Mouse (Mus musculus) layer of hippocampus, postnatal 10 days (tissue): Measurements from ENCODE around the gene Gpam. TPM values are rescaled to one million over a fixed set of nuclear protein-coding genes. Genes with fewer than 3 reads are reported as not detected.
"Not testable (repeated sequence)": the region's sequence is repeated elsewhere in the genome, so short reads cannot be mapped to it uniquely, and the experiment has no call there.

Experiments
- DNase-seq, 2 experiments: peaks; one replicate each; pipeline ENCODE4 v3.0.0; 2021; ENCODE audit warnings: low spot score in 2 of 2
- long read RNA-seq: library from polyadenylated mRNA; stranded (forward); transcript quantifications from one replicate; pipeline ENCODE4 v2.0.0, GENCODE M21; 2023
- total RNA-seq, 2 experiments: library from RNA; stranded (reverse); gene quantifications; 2 replicates each; pipeline ENCODE4 v1.2.3; 2021

Gpam gene
- 10 to 100 TPM; 73.0 to 76.0 TPM for total RNA-seq
- long read RNA-seq, partial matches to known transcripts, result 10 of 30 reads
- long read RNA-seq, other reads (novel, unspliced or antisense), result 16 of 30 reads

DNA sequence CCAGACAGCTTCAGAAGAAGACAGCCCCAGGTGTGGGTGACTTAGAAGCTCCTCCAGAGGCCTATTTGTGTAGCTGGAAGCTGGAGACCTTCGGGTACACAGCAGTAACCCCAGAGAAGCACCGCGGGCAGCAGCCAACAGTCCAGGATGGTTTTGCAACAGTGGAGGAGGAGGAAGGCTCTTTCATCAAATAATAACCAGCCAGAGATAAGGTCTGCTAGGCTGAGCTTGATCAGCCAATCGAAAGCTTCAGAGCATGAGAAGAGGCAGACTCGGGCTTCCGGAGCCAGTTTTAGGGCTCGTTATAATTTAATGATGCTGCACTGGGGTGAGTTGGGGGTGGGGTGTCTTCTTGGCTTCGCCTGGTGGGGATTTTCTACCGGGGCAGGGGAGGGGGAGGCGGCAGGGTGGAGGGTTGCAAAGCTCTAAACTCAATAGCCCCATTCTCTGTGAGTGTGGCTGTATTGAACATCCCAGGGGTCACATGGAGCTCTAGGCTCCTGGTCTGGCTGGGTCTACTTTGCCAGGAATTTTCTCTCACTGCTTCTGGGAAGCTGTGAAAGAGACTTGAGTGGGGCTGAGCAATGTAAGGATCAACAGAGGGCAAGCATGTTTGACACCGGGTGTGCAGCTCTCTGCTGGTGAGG is at the start of gene Gpam:
TSS of gene Gpam (minus strand) at position 167 of the 647 bp plus-strand sequence.
- peak in 1 of 2 experiments; percentile 15 for DNase-seq

DNA sequence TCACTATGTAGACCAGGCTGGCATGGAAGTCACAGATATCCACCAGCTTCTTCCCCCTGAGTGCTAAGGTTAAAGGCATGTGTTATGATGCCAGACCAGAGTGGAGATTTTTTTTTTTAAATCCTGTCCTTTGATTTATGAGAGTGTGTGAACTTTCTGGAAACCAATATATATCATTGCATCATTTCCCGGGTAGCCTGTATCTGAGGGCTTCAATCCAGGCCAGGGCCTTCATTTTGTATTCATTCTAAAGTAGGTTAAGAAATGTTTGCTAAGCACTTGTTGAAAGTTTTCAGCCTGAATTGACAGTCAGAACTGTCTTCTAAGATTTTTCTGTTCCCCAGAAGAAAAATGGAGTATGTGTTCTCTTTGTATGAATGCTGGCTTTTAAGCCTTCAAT is 44.5 kb upstream of the Gpam start:
- no peak for DNase-seq

DNA sequence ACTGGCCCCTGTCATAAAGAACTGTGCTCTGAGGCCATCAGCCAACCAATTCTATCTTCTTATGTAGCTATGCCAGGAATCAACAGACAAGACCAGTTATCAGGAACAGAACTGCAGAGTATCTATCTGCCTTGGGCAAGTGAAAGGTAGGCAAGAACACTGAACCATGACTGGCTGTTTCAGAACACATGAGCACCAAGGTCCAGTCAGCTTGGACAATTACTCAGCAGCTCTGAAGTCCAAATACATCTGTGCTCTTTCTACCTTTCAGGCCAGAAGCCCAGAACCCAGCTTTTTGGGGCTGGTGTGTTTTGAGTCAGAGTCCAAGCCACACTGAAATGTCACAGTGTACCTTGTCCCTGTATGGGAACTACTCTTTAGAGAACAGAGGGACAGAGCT is 43.4 kb upstream of the Gpam start:
- no peak for DNase-seq

DNA sequence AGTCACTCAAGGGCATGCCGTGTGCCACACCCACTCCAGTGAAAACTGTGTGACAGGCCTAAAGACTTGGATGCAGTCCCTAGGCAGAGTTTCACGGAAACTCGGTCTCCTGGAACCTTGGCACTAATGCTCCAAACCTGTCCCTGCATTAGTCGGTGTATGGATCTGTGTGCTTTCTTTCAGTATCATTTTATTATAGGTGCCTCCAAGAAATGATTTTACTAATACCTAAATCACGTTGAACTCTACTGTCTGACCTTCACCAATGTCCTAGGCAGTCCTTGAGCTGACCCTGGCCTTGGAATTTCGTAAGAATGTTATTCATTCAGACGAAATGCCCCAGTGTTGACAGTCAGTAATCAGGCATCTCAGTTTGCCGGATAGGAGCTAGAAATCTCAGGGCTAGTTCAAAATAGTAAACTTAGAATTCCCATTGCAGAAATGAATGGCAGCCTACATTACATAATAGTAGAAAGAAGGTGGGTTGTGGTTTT is 42.2 kb upstream of the Gpam start:
- not testable (repeated sequence) for DNase-seq

DNA sequence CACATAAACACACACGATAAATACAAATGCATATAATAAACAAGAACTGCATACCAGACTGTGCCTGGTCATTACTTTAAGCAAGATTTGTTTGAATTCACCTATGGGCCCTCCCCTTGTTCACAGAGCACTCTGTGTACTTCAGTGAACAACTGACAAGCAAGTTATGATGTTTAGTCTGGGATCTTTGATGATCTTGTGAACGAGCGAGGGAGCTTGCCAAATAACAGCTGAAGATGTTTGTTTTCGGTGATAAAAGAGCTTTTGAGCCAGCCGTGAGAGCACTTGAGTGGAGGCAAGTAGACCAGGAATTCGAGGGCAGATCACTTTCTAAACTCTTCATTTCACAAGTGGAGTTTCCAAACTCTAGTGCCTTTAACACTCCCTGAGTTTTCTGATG is 41.3 kb upstream of the Gpam start:
- no peak for DNase-seq

DNA sequence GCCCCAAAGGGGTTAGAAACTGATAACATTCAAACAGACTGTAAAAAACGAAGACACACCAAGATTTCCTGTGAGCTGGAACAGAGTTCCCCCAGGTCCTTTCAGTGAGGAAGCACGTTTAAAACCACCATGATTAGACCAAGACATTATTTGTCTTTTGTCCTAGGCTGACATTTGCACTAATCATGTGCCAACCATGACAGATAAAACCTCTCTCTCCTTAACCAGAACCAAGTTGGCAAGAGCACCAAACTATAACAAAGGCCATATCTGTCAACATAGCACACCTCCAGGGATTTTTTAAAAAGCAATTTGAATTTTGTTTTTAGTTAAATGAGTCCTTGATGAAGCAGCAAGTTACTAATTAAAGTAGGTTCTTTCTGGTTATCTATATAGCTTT is 40.7 kb upstream of the Gpam start:
- no peak for DNase-seq

DNA sequence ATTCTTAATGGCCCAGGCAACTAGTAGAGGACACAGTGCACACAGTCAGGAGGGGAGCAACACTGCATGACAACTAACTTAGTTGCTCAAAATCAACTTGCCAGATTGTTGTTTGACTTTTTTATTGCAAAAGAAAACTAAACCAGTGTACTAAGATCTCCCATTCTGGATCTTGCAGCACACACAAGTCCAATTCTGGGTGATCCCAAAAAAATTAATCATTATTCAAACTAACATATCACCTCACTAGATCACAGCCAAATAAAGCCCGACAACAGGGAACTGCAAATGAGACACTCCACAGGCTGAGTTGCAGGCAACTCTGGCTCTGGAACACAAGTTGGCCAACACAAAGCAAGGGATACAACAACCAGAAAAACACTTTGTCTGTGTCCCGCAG is 39.7 kb upstream of the Gpam start:
- DNase-seq, result no peak

DNA sequence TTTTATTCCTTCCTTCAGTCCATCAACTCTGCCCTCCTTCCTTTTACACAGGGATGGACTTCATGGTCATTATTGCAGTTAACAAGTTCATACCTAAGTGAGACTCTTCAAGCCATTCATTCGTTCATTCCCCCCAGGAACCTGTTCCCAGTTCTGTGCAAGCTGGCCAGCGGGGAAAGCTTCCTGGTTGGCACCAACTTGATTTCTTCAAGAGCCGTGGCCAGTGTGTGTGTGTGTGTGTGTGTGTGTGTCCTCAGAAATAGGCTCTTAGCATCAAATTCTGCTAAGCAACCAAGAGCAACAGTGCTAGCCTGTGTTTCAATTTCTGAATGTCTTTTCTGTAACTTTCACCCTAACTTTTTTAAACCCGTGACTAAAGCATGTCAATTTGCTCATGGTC is 38.9 kb upstream of the Gpam start:
- no peak for DNase-seq

DNA sequence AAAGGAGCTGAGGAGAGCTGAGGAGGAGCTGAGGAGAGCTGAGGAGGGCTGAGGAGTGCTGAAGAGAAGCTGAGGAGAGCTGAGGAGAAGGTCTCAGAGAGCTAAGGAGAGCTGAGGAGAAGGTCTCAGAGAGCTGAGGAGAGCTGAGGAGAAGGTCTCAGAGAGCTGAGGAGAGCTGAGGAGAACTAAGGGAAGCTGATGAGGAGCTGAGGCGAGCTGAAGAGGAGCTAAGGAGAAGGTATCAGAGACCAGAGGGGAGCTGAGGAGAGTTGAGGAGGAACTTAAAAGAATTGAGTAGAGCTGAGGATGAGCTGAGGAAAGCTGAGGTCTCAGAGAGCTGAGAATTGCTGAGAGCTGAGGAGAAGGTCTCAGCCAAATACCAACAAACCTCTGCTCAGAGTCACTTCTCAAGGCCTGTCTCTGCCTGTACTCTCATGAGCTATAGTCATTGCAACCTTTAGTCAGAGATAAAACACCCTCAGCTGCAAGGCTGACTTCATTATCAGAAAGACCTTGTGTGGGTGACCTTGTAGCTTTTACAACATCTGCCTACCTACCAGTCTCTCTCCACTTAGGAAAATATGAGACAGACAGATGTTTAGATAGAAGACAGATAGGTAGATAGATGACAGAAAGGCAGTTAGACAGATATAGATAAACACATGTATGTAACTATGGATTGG is 38.3 kb upstream of the Gpam start:
- DNase-seq, result no peak

DNA sequence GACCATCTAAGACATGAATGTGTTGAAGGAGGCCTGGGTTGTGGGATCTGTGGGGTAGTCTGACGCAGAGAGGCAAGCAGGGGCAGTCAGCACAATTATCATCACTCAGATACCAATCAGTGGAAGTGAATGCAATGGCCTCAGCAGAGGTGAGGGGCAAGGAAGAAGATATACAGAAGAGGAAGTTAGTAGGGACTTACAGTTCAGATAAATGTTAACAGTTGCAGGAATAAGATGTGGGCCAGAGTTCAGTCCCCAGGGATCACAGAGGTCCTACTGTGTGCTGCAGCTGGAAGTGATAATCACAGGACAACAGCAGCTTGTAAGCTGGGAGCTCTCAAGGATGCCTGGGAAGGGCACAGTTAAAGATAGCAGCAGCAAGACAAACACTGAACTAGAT is 37.1 kb upstream of the Gpam start:
- DNase-seq, result no peak

DNA sequence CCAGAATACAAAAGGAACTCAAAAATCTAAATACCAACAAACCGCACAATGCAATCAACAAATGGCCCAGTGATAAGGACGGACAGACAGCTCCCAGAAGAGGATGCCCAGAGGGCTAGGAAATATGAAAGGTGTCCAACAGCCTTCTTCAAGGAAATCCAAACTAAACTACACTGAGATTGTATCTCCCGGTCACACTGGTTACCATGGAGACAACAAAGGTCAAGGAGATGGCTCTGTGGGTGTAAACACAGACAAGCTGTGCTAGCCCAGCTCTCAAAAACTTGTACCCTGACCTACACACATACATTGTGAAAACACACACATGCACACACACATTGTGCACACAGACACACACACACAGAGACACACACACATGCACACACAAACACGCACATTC is 35.2 kb upstream of the Gpam start:
- no peak for DNase-seq

DNA sequence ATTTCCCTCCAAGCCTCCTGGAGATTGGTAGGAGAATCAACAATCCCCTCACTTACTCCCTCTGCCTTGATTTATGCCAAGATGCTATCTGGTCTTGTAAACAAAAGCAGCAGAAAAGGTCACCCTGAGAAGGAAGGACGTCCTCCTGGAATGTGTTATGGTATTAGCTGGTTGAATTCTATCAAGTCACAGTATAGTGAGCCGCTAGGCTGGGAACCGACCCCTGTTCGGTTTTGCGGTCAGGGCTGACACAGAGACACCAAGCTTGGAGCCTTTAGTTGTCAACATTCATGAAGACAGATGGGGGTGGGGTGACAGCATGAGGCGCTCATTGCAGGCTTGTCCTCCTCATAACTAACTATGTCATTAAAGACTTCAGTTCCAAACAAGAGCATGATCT is 32.8 kb upstream of the Gpam start:
- DNase-seq, result no peak

DNA sequence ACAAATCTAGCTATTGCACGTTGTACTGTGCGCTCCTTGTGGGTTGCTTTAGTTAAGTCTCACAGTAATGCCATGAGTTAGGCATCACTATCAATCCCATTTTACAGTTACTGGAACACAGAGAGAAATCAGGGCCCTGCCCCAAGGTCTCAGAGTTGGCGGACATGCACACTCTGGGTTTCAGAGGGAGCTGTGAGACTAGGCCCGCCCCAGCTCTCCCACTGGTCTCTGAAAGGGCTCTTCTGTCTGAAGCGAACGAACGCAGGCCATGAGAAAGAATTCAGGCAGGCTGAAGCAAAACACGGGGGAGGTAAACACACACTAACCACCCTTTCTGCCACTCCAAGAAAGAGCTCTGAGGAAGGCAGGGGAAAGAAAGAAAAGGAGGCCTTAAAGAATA is 31.6 kb upstream of the Gpam start:
- no peak for DNase-seq

DNA sequence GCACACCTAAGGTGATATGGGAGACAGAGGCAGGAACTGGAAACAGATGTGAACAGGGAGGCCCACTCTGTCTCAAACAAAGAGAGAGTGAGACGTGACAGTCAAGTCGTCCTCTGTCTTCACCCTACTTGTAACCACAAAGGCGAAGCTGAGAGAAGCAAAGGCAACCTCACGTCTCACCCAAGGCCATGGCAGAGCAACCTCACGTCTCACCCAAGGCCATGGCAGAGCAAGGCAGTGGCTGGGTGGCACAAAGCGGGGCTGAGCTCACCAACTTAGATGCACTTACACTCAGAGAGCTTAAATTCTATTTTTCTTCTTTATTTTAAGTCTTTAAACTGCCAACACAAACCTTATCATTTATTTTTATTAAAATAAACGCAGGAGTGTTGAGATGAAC is 30.0 kb upstream of the Gpam start:
- DNase-seq, result no peak

DNA sequence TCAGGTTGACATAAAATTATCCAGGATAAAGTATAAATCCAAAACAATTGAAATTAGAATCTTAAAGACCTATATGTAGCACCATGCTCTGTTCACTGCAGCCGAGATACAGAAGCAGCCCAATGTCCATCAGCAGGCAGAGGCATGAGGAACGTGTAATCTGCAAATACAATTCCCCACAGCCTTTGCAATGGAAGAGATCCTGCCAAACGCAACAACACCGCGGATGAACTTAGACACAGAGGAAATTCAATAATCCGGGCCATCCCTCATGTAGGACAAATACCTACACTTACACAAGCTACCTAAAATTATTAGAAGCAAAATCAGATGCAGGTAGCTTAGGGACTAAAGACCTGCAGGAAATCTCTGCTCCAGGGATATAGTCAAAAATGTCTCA is 25.9 kb upstream of the Gpam start:
- DNase-seq, result no peak

DNA sequence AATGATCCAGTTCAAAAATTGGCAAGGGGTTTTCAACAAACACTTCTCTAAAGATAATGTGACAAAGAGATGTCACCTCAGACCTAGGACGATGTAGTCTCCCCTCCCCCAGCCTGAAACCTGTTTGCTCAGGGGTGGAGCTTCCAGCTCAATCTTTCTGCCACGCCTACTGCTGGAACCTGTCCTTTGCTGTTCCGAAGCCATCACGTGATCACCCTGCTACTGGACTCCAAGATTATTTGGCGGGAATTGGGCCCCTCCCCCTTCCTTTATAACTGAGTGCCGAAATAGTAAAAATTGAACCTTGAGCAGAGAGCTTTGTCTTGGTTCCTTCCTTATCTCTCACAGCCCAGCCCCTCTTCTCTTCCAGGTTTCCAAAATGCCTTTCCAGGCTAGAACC is 25.2 kb upstream of the Gpam start:
- DNase-seq, result not testable (repeated sequence)

DNA sequence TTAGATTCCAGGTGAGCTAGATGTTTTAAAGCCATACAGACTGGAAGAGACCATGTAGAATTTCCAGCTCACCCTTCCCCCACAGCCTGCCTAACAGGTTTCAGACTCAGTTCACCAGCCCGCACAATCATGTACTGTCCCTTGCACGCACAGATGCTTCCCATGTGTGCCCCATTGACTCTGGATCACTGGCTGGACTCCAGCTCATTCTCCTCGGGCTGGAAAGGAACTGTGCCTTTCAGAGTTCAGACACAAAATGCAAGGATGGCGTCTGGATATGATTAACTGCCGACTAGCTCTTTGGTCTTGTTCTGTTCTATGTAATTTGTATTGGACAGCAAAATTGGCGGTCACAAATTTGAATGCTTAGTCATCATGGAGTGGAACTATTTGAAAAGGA is 22.6 kb upstream of the Gpam start:
- DNase-seq, result no peak

DNA sequence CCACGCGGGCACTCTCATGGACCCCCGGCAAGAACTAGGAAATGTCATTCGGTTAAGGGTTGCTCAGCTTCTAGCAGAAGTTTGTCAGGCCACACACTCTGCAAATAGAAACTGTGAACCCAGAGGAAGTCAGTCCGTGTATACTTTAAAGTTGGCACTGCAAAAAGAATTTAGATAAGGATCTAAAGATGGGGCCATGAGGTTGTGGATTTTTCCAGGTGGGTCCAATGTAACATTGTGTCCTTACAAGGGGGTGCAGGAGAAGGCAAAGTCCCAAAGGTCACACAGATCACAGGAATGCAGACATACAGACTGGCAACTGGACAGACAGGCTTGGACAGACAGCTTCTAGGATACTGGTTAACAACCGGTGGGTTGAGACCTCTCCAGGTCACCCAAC is 21.1 kb upstream of the Gpam start:
- DNase-seq, result no peak

DNA sequence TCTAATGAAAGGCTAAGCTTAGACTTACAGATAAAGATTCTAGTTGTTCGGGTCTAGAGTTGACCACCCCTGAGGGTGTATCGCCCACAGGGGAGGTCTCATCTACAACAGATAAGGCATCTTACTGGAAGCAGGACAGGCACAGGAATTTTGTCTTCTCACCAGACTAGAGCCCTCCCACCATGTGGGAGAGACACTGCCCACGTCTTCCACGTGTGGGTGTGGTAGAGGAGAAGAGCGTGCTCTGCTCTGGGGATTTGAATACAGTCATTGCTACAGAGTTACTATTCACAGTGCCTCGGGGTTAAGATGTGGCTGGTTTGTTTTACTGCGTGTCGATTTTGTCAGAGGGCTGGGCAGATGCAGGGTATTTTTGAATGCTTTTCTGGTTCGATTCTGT is 20.5 kb upstream of the Gpam start:
- no peak for DNase-seq

DNA sequence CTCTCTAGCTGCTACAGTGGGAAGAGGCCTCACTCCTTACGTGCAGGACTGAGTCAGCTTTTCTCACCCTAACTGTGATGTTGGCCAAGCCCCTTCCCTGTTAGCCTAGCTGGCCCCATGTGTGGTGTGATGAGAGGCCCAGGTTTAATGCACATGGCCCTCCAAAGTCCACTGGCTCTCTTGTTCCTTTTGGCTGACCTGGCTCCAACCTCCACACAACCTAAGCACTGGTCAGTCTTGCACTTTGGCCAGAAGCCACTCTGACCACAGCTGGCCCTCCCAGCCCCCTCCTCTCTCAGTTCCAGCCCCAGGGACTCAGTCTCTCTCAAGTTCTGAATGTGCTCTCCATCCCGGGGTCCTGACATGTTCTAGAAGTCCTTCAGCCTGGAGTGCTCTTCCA is 18.1 kb upstream of the Gpam start:
- DNase-seq, result no peak

DNA sequence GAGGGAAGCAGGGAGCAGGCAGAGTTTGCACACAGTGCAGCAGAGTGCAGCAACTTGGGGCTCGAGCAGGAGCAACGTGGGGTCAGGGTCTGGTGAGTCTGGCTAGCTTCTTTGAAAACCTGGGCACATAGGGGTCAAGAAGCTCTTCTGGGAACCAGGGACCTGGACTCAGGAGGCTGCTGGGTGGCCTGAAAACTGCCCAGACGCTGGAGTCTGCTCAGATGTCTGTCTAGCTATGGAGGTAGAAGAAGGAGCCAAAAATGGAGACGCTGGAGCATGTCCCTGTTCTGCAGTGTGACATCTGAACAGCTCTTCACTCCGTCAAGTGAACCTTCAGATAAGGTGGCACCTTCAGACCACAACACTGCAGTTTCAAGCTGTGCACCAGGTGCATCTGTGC is 17.7 kb upstream of the Gpam start:
- DNase-seq, result no peak

DNA sequence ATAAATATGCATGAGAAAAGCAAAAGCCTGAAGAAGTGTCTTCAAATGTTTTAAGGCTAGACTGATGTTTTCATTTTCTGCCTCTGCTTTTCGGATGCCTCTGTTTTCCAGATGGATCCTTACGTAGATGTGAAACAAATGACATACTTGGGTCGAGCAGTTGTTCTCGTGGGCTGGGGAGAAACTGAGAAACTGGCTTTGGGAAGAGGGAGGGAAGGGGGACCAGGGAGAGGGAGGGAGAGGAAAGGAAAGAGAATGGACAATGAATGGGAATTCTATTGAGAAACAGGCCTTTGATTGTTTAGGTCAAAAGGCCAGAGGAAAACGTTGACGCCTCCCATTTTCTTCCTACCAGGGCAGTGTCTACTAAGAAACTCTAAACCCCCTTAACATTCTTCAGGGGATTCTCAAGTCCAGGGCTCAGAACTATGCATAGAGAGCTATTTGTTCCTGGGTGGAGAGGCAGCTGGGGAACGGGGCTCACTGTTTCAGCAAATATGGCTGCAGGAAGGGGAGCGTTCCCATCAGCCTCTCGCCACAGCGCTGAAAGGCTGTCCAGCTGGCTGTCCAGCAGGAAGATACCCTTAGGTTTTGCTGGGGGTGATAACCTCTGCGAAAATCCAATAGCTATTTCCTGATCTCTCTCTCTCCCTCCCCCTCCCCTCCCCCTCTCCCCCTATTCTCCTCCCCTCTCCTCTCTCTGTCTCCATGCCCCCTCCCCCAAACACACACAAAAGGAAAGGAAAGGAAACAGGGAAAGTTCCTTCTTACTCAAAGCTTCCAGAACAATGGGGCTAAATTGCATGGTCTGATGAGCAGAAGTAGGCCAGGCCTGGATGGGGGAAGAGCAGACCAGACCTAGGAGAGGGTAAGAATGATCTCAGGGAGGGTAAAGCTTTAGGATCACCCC is 16.6 kb upstream of the Gpam start:
- no peak for DNase-seq
